Mouse (Mus musculus): Measurements from ENCODE around the gene Hrasls. TPM values are rescaled to one million over a fixed set of nuclear protein-coding genes. Genes with fewer than 3 reads are reported as not detected.

Hrasls gene
- polyA plus RNA-seq (2015; fragmentation: Nextera tagmentation; extraction: Ambion mirVana) = 2.7 TPM in 2 replicates

DNA sequence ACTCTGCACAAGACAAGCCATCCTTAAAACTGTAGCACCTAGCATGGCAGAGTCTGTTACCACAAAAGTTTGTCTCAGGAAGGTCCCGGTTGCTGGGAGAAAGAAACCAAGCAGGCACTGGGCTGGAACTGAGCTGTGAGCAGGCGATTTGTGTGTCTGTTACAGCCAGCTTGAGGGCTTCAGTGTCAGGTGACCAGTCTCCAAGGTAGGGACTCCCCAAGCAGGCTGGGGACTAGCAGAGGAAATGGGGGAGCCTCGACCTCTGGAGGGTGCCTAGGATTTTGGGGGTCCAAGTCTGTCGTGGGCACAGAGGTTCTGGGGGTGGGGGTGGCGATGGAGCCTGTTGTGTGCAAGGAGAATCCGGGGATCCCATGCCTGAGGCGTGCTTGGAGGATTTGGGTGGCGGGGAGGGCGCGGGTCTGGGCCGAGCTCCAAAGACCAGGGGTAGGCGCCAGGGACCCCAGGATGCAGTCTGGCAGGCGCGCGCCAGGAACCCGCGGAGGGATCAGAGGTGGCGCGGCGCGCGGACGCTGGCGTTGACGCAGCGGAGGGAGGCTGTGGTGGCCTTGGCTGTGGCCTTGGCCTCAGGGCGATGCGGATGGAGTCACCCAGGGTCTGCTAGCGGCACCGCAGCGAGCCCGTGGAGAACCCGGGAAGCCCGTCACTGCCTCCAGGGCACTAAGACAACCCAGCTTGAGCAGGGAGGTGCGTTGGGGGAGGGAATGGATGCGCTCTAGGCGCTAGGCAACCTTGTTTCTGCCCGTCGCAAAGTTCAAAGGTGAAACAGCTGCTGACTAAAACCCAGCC is at the start of gene Hrasls:
Hrasls (plus strand) TSS at position 91 of the 807 bp plus-strand sequence.
- H3K27ac ChIP-seq = no peak within 1 kb of the TSS
- 2% methylated on average over 39 of the region's 39 CpGs for WGBS
- peaks cover 20% of the 10 kb centered on the region; the same call in 1 of the 2 replicates for H3K27me3 ChIP-seq
- no peaks in the 10 kb centered on the region for H3K36me3 ChIP-seq
- peak within 1 kb of the TSS; percentile 77 for H3K9ac ChIP-seq
- H3K4me1 ChIP-seq (replicated peaks) = peaks cover 14% of the 10 kb centered on the region
- peak within 1 kb of the TSS; percentile 86 for H3K4me2 ChIP-seq
- H3K9me3 ChIP-seq = no peaks in the 10 kb centered on the region
- peak within 1 kb of the TSS; percentile 51 for H3K4me3 ChIP-seq
- ATAC-seq (ENCODE audit: low FRiP score) = peak; percentile 76

DNA sequence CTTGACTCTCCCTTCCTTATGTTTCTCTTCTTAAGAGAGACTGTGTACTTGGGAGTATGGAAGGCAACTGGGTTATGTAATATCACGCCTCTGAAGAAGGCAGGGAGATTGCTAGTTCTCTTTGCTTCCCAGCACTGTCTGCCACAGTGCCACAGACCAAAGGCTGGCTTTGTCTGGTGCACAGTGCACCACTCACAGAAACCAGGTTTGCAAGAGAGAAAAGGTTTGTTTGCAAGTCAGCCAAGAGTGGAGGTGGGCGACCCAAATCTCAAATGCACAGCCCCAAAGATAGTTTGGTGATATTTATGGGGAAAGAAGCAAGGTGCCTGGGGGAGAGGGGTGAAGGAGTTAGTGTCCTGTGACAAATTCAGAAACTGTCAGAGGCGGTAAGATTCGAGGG is 47.2 kb upstream of the Hrasls start:
- Histone ChIP-seq H3K27ac (no peak overlapping the region), H3K9ac (no peak overlapping the region), H3K27me3 (no peaks in the 10 kb centered on the region), H3K9me3 (peaks cover 5% of the 10 kb centered on the region; the same call in 1 of the 2 replicates), H3K36me3 (no peaks in the 10 kb centered on the region), H3K4me1 (replicated peaks) (no peaks in the 10 kb centered on the region; the same call in 1 of the 2 replicates), H3K4me2 (no peak overlapping the region), H3K4me3 (no peak overlapping the region)
- WGBS = 89% methylated on average over 4 of the region's 4 CpGs
- ATAC-seq (ENCODE audit: low FRiP score) = no peak

DNA sequence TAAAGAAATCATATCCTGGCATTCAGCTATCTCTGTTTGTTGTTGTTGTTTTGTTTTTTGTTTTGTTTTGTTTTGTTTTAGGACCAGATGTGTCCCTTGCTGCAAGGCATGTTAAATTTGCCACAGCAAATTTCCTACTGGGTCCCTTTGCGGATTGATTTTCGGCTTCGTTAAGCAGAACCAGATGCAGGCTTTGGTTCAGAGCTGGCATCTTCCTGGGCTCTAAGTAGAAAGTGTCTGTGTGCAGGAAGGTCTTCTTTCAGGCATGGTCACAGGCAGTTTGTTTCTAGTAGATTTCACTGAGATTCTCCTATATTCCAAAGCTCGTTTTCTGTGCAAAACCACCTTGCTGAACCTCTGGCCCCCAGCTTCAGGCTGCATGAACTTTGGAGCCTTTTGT is 42.4 kb upstream of the Hrasls start:
- WGBS = 58% methylated on average over 4 of the region's 4 CpGs

DNA sequence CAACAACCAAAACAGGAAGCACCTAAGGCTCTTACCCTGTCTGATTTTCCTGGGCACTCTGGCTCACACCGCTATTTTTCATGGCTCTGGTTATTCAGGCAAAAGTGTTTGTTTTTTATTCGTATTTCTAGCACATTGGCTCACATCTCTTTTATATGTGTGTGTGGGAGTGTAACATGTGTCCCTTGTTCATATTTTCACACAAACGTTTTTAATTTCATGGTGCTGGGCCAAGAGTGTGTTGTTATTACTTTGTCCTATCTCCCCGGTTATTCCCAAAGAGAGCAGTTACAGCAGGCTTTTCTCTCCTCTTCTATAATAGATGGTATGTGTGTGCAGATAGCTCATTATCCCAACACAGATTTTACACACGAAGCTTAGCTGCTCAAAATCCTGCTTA is 37.8 kb upstream of the Hrasls start:
- ATAC-seq (ENCODE audit: low FRiP score) = no peak
- WGBS = 85% methylated on average over 5 of the region's 5 CpGs
- Histone ChIP-seq H3K4me1 (replicated peaks) (no peaks in the 10 kb centered on the region; the same call in 1 of the 2 replicates), H3K4me3 (no peak overlapping the region), H3K4me2 (no peak overlapping the region), H3K9me3 (no peaks in the 10 kb centered on the region), H3K9ac (no peak overlapping the region), H3K36me3 (no peaks in the 10 kb centered on the region), H3K27me3 (no peaks in the 10 kb centered on the region), H3K27ac (no peak overlapping the region)

More for the DNA sequence above, 42.4 kb upstream of the Hrasls start:
- Histone ChIP-seq H3K4me1 (replicated peaks) (no peaks in the 10 kb centered on the region; the same call in 1 of the 2 replicates), H3K27me3 (no peaks in the 10 kb centered on the region), H3K36me3 (no peaks in the 10 kb centered on the region), H3K4me2 (no peak overlapping the region), H3K9ac (no peak overlapping the region), H3K9me3 (no peaks in the 10 kb centered on the region), H3K4me3 (no peak overlapping the region), H3K27ac (no peak overlapping the region)
- ATAC-seq (ENCODE audit: low FRiP score) = no peak

DNA sequence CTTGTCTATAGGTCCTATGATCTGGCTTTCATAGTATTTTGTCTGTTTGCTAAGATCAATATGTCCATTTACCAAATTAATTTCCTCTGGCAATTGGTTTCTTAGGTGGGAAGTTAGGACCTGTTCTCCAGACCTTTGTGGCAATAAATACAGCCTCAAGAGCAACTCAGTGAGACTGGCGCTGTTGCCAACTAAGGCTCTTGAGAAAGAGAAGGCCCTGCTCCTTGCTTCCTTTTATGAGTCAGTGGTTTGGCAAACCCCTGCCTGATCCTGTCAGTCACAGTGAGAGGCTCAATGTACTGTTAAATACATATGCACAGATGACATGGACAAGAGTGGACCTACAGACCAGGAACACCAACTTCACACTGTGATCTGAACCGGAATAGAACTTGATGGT is 36.3 kb upstream of the Hrasls start:
- no peaks in the 10 kb centered on the region for H3K9me3 ChIP-seq
- no peak for ATAC-seq (ENCODE audit: low FRiP score)
- no peak overlapping the region for H3K4me3 ChIP-seq
- WGBS = 97% methylated on average over 2 of the region's 2 CpGs
- no peaks in the 10 kb centered on the region for H3K4me1 ChIP-seq (replicated peaks)
- H3K27ac ChIP-seq = no peak overlapping the region
- H3K36me3 ChIP-seq = no peaks in the 10 kb centered on the region
- H3K27me3 ChIP-seq = no peaks in the 10 kb centered on the region
- H3K4me2 ChIP-seq = no peak overlapping the region
- no peak overlapping the region for H3K9ac ChIP-seq

DNA sequence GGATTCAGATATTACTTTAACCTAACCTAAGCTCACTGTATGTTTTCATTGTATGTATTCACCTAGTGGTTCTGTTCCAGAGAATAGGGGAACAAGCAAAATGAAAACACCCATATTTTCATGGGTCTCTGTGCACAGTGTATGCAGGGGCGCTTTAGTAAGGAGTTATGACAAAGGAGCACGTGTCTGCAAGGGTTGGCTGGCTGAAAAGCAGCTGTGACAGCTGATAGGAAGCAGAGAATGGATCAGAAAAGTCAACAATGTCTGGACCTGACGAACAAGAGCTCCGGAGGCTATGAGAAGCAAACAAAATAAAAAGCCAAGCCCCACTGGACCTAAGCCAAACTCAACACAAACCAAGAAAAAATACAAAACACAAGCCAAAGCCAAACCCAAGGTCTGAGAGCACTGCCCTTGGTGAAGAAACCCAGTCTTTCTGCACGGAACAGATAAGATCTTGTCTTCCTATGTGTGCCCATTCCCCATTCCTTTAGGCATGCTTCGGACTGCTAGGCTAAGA is 34.6 kb upstream of the Hrasls start:
- Histone ChIP-seq H3K9ac (no peak overlapping the region), H3K4me3 (no peak overlapping the region), H3K27ac (no peak overlapping the region), H3K27me3 (no peaks in the 10 kb centered on the region), H3K36me3 (no peaks in the 10 kb centered on the region), H3K4me2 (no peak overlapping the region), H3K4me1 (replicated peaks) (no peaks in the 10 kb centered on the region), H3K9me3 (no peaks in the 10 kb centered on the region)
- ATAC-seq (ENCODE audit: low FRiP score) = no peak
- 81% methylated on average over 6 of the region's 6 CpGs for whole genome bisulfite sequencing

DNA sequence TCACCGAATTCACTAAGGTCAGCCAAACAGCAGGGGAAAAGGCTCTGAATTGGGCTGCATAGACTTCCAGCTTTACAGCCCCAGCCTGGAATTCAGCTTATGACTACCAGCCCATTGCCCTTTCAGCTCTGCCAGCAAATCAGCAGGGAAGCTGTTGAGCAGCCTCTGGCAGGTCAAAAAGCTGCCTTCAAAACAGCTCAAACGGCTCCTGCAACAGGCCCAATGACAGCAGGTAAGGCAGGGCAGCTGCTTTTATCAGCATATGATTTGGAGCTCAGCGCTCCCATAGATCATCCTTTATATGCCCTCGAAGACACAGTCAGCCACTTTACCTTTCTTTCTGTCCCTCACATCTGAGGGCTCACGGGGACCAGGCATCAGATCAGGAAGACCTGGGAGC is 16.6 kb upstream of the Hrasls start:
- ATAC-seq (ENCODE audit: low FRiP score) = no peak
- no peaks in the 10 kb centered on the region for H3K9me3 ChIP-seq
- H3K4me2 ChIP-seq = no peak overlapping the region

DNA sequence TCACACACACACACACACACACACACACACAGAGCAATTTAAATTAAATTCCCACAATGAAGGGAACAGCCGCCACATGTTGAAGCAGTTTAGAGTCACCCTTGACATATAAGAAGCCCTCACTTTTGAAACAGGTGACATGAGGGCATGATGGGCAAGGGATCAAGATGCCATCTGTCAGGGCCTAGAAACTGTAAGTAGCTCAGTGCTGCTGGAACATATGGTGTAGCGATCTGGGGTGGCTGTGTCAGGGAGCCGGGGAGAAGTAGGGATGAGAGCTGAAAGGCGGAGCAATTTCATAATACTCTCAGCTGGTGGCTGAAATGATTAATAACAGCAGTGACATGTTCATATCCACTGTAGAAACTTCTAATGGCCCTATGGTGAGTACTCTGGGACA is 15.5 kb upstream of the Hrasls start:
- Histone ChIP-seq H3K4me3 (no peak overlapping the region), H3K4me2 (no peak overlapping the region), H3K9me3 (no peaks in the 10 kb centered on the region), H3K4me1 (replicated peaks) (peaks cover 18% of the 10 kb centered on the region; the same call in 1 of the 2 replicates), H3K27ac (no peak overlapping the region), H3K9ac (no peak overlapping the region), H3K27me3 (no peaks in the 10 kb centered on the region), H3K36me3 (no peaks in the 10 kb centered on the region)
- 62% methylated on average over 4 of the region's 4 CpGs for WGBS
- ATAC-seq (ENCODE audit: low FRiP score) = peak; percentile 36; the same call in 1 of the 2 replicates

More for the DNA sequence above, 16.6 kb upstream of the Hrasls start:
- no peaks in the 10 kb centered on the region for H3K27me3 ChIP-seq
- H3K4me1 ChIP-seq (replicated peaks) = peaks cover 18% of the 10 kb centered on the region; the same call in 1 of the 2 replicates
- H3K9ac ChIP-seq = no peak overlapping the region
- no peaks in the 10 kb centered on the region for H3K36me3 ChIP-seq
- WGBS = 36% methylated on average over 5 of the region's 5 CpGs
- no peak overlapping the region for H3K27ac ChIP-seq
- H3K4me3 ChIP-seq = no peak overlapping the region

DNA sequence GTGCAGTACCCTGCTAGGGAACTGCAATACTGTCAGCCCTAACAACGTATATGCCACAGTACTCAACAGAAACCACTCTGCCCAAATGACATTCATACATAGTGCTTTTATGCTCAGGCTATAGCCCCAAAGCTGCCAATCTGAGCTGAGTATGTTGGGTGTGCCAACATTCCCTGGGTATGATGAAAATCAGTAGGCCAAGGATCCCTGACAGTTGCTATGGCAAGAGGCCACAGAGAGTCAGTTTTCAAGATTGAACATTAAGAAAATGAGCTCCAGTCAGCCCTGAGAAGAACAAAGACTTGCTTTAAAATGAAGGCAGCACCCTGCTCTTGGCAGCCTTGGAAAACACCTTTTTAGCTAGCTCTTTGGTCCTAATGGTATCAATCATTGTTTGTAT is 14.3 kb upstream of the Hrasls start:
- Histone ChIP-seq H3K27me3 (no peaks in the 10 kb centered on the region), H3K9ac (no peak overlapping the region), H3K9me3 (no peaks in the 10 kb centered on the region), H3K27ac (no peak overlapping the region), H3K4me3 (no peak overlapping the region), H3K36me3 (no peaks in the 10 kb centered on the region), H3K4me2 (no peak overlapping the region), H3K4me1 (replicated peaks) (peaks cover 18% of the 10 kb centered on the region; the same call in 1 of the 2 replicates)
- ATAC-seq (ENCODE audit: low FRiP score) = no peak
- 89% methylated on average over 1 of the region's 1 CpGs for WGBS

DNA sequence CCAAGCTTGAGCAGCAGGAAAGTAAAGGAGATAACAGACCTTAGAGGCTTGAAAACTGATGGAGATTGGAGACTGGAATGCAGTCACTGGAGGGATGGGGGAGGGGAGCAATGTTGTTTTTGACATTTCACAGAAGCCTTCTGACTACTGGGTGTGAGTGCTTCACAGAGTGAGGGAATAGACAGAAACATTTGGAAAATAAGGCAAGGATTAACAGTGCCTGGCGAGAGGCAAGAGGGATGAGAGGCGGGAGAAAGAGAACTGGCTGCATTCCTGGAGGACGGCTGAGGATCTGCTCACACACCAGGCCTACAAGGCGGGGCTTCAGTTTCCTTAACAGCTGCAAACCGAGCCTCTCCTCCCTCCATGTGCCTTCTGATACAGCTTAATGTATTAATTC is 11.0 kb upstream of the Hrasls start:
- no peak overlapping the region for H3K4me3 ChIP-seq
- no peak for ATAC-seq (ENCODE audit: low FRiP score)
- 22% methylated on average over 5 of the region's 5 CpGs for whole genome bisulfite sequencing

DNA sequence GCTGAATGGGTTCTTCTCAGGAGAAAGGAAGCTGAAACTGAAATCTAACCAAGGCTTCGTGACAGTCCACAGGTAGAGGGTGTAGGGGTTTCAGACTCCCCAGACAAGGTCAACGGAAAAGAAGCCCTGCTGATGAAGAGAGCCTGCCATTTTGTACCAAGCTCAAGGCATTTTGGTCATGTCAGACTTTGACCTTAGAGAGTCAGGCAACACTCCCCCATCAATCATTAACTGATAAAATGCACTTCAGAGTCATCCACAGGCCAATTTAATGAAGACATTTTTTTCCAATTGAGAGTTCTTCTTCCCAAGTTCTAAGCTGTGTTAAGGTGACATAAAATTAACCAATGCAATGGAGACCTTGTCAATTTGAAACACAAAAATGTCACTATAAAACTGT is 8.3 kb upstream of the Hrasls start:
- H3K9ac ChIP-seq = no peak overlapping the region
- no peaks in the 10 kb centered on the region for H3K36me3 ChIP-seq
- H3K4me3 ChIP-seq = no peak overlapping the region
- no peak for ATAC-seq (ENCODE audit: low FRiP score)
- no peak overlapping the region for H3K4me2 ChIP-seq
- no peak overlapping the region for H3K27ac ChIP-seq
- no peaks in the 10 kb centered on the region for H3K9me3 ChIP-seq
- no peaks in the 10 kb centered on the region for H3K27me3 ChIP-seq
- WGBS = 88% methylated on average over 2 of the region's 2 CpGs
- H3K4me1 ChIP-seq (replicated peaks) = 0 out of 2 replicates have a peak, but pooled peaks cover 7% of the 10 kb centered on the region

More for the DNA sequence above, 11.0 kb upstream of the Hrasls start:
- peaks cover 14% of the 10 kb centered on the region; the same call in 1 of the 2 replicates for H3K4me1 ChIP-seq (replicated peaks)
- no peak overlapping the region for H3K9ac ChIP-seq
- no peaks in the 10 kb centered on the region for H3K36me3 ChIP-seq
- no peaks in the 10 kb centered on the region for H3K9me3 ChIP-seq
- no peaks in the 10 kb centered on the region for H3K27me3 ChIP-seq
- H3K27ac ChIP-seq = no peak overlapping the region
- no peak overlapping the region for H3K4me2 ChIP-seq

DNA sequence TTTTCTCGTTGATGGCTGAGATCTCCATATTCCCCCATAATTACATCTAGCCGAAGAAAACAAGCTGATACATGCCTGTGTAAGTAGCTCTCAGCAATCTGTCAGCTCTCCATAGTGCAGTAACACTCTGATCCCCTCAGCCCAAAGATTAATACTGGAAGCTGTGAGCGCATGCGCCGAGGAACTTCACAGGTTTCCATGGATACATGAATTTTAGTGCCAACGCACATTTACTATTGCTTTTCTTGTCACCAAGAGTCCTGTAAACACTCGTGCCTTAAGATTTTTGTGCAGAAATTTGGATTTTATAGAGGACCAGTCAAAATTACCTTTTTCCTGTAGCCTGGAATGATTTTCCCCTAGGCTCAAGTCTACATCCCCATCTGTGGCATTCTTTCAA is 4.6 kb upstream of the Hrasls start:
- Histone ChIP-seq H3K36me3 (no peaks in the 10 kb centered on the region), H3K4me1 (replicated peaks) (peaks cover 5% of the 10 kb centered on the region), H3K9ac (no peak overlapping the region), H3K9me3 (no peaks in the 10 kb centered on the region), H3K27me3 (0 out of 2 replicates have a peak, but pooled peaks cover 10% of the 10 kb centered on the region), H3K4me3 (no peak overlapping the region), H3K27ac (no peak overlapping the region), H3K4me2 (no peak overlapping the region)
- 56% methylated on average over 7 of the region's 7 CpGs for WGBS
- ATAC-seq (ENCODE audit: low FRiP score) = no peak
